Mouse (Mus musculus) adrenal gland, adult 8-10 months (tissue): Measurements from ENCODE around the gene Zfp648. TPM values are rescaled to one million over a fixed set of nuclear protein-coding genes. Genes with fewer than 3 reads are reported as not detected.

Experiments
- DNase-seq: peaks from one replicate; pipeline ENCODE4 v3.0.0; 2022
- total RNA-seq, 4 experiments: library from RNA; stranded (reverse); gene quantifications; 2 replicates each; pipeline ENCODE4 v1.2.4; 2022

Gene Zfp648
- total RNA-seq, 4 experiments from 2014 or later, result 0.17 to 0.59 (median 0.36) TPM

GRCm38 (mm10) chr1:154220566-154220965 is 19.6 kb downstream of the Zfp648 start:
- no peak for DNase-seq

- DNase-seq, result no peak
Measured at GRCm38 (mm10) chr1:154223807-154224207, 22.8 kb downstream of the Zfp648 start.

- DNase-seq, result no peak
Measured at GRCm38 (mm10) chr1:154232594-154232993, 31.6 kb downstream of the Zfp648 start.

GRCm38 (mm10) chr1:154233033-154233432 is 32.0 kb downstream of the Zfp648 start:
- no peak for DNase-seq

- no peak for DNase-seq
Measured at GRCm38 (mm10) chr1:154234814-154235213, 33.8 kb downstream of the Zfp648 start.

GRCm38 (mm10) chr1:154238876-154239275 is 37.9 kb downstream of the Zfp648 start:
- no peak for DNase-seq

GRCm38 (mm10) chr1:154251186-154251585 is 50.2 kb downstream of the Zfp648 start:
- no peak for DNase-seq

- DNase-seq, result no peak
Measured at GRCm38 (mm10) chr1:154252739-154253138, 51.8 kb downstream of the Zfp648 start.
